Mouse (Mus musculus): Measurements from ENCODE around the gene Tcaf3. TPM values are rescaled to one million over a fixed set of nuclear protein-coding genes. Genes with fewer than 3 reads are reported as not detected.
A peak's percentile ranks its signal among the peaks of the same experiment; 100 is the strongest.

Gene Tcaf3
- total and polyA plus RNA-seq, 2 experiments from 2014 or later = not detected

- ATAC-seq (no peak), DNase-seq (no peak)
- H3K4me2 ChIP-seq (ENCODE audit: low read depth) = no peak overlapping the region
- no peak for TF ChIP-seq CTCF (IDR thresholded peaks at IDR 0.05; ENCODE audit: low read depth)
- H3K36me3 ChIP-seq (ENCODE audit: insufficient read depth) = no peaks in the 10 kb centered on the region
- no peak overlapping the region for H3K9ac ChIP-seq
- no peaks in the 10 kb centered on the region for H3K4me1 ChIP-seq (ENCODE audit: insufficient read depth)
- 89% methylated on average over 2 of the region's 2 CpGs for WGBS
- no peaks in the 10 kb centered on the region for H3K27me3 ChIP-seq (ENCODE audit: insufficient read depth, low read length)
- H3K4me3 ChIP-seq (ENCODE audit: low read depth, low read length) = no peak overlapping the region
- H3K27ac ChIP-seq (ENCODE audit: low read depth, low read length) = no peak overlapping the region
- H3K9me3 ChIP-seq (ENCODE audit: low read length) = no peaks in the 10 kb centered on the region
These were observed 31.4 kb downstream of the Tcaf3 start for GRCm38 (mm10) chr6:42566076-42566598.

- H3K9me3 ChIP-seq (ENCODE audit: low read length) = no peaks in the 10 kb centered on the region
- no peaks in the 10 kb centered on the region for H3K4me1 ChIP-seq (ENCODE audit: insufficient read depth)
- no peak for DNase-seq
- no peak overlapping the region for H3K4me2 ChIP-seq (ENCODE audit: low read depth)
- no peak for ATAC-seq
- H3K36me3 ChIP-seq (ENCODE audit: insufficient read depth) = no peaks in the 10 kb centered on the region
- TF ChIP-seq CTCF (IDR thresholded peaks at IDR 0.05; ENCODE audit: low read depth) = no peak
- WGBS = 83% methylated on average over 2 of the region's 2 CpGs
- no peak overlapping the region for H3K4me3 ChIP-seq (ENCODE audit: low read depth, low read length)
- H3K9ac ChIP-seq = no peak overlapping the region
- H3K27me3 ChIP-seq (ENCODE audit: insufficient read depth, low read length) = no peaks in the 10 kb centered on the region
- H3K27ac ChIP-seq (ENCODE audit: low read depth, low read length) = no peak overlapping the region
These were observed 35.2 kb downstream of the Tcaf3 start for GRCm38 (mm10) chr6:42562280-42562679.

- no peaks in the 10 kb centered on the region for H3K9me3 ChIP-seq (ENCODE audit: low read length)
- no peak overlapping the region for H3K4me3 ChIP-seq (ENCODE audit: low read depth, low read length)
- no peak for ATAC-seq
- no peaks in the 10 kb centered on the region for H3K27me3 ChIP-seq (ENCODE audit: insufficient read depth, low read length)
- H3K4me2 ChIP-seq (ENCODE audit: low read depth) = no peak overlapping the region
- no peak for DNase-seq
- no peak overlapping the region for H3K27ac ChIP-seq (ENCODE audit: low read depth, low read length)
- no peaks in the 10 kb centered on the region for H3K36me3 ChIP-seq (ENCODE audit: insufficient read depth)
- WGBS = 74% methylated on average over 5 of the region's 5 CpGs
- H3K9ac ChIP-seq = no peak overlapping the region
- no peaks in the 10 kb centered on the region for H3K4me1 ChIP-seq (ENCODE audit: insufficient read depth)
- no peak for TF ChIP-seq CTCF (IDR thresholded peaks at IDR 0.05; ENCODE audit: low read depth)
These were observed 36.6 kb downstream of the Tcaf3 start for GRCm38 (mm10) chr6:42560885-42561284.

- Histone ChIP-seq H3K9me3 (ENCODE audit: low read length) (no peaks in the 10 kb centered on the region), H3K27ac (ENCODE audit: low read depth, low read length) (no peak overlapping the region), H3K4me1 (ENCODE audit: insufficient read depth) (no peaks in the 10 kb centered on the region), H3K36me3 (ENCODE audit: insufficient read depth) (no peaks in the 10 kb centered on the region), H3K27me3 (ENCODE audit: insufficient read depth, low read length) (no peaks in the 10 kb centered on the region), H3K4me2 (ENCODE audit: low read depth) (no peak overlapping the region), H3K4me3 (ENCODE audit: low read depth, low read length) (no peak overlapping the region), H3K9ac (no peak overlapping the region)
- no peak for DNase-seq
- 97% methylated on average over 14 of the region's 14 CpGs for WGBS
- TF ChIP-seq CTCF (IDR thresholded peaks at IDR 0.05; ENCODE audit: low read depth) = no peak
- no peak for ATAC-seq
These were observed 38.9 kb downstream of the Tcaf3 start for GRCm38 (mm10) chr6:42558641-42559040.

- no peak for TF ChIP-seq CTCF (IDR thresholded peaks at IDR 0.05; ENCODE audit: low read depth)
- Histone ChIP-seq H3K27ac (ENCODE audit: low read depth, low read length) (no peak within 1 kb of the TSS), H3K9me3 (ENCODE audit: low read length) (no peaks in the 10 kb centered on the region), H3K9ac (no peak within 1 kb of the TSS), H3K36me3 (ENCODE audit: insufficient read depth) (no peaks in the 10 kb centered on the region), H3K4me2 (ENCODE audit: low read depth) (no peak within 1 kb of the TSS), H3K27me3 (ENCODE audit: insufficient read depth, low read length) (no peaks in the 10 kb centered on the region), H3K4me1 (ENCODE audit: insufficient read depth) (no peaks in the 10 kb centered on the region), H3K4me3 (ENCODE audit: low read depth, low read length) (no peak within 1 kb of the TSS)
- DNase-seq (no peak), ATAC-seq (no peak)
- 90% methylated on average over 4 of the region's 4 CpGs for WGBS
These were observed 50.0 kb downstream of the Tcaf3 start, which contains the start of gene Olfr455 for GRCm38 (mm10) chr6:42547461-42547860. Gene Olfr455 (minus strand): TSS chr6:42547587.

GRCm38 (mm10) chr6:42546180-42546579, 51.3 kb downstream of the Tcaf3 start:
- Histone ChIP-seq H3K4me1 (ENCODE audit: insufficient read depth) (no peaks in the 10 kb centered on the region), H3K9me3 (ENCODE audit: low read length) (no peaks in the 10 kb centered on the region), H3K27me3 (ENCODE audit: insufficient read depth, low read length) (no peaks in the 10 kb centered on the region), H3K9ac (no peak overlapping the region), H3K36me3 (ENCODE audit: insufficient read depth) (no peaks in the 10 kb centered on the region), H3K27ac (ENCODE audit: low read depth, low read length) (no peak overlapping the region), H3K4me2 (ENCODE audit: low read depth) (no peak overlapping the region), H3K4me3 (ENCODE audit: low read depth, low read length) (no peak overlapping the region)
- no peak for DNase-seq
- TF ChIP-seq CTCF (IDR thresholded peaks at IDR 0.05; ENCODE audit: low read depth) = no peak
- WGBS = 90% methylated on average over 2 of the region's 2 CpGs
- no peak for ATAC-seq

- ATAC-seq (peak; percentile 45; the same call in 1 of the 2 replicates), DNase-seq (peak; percentile 11)
- no peaks in the 10 kb centered on the region for H3K4me1 ChIP-seq (ENCODE audit: insufficient read depth)
- no peak overlapping the region for H3K4me3 ChIP-seq (ENCODE audit: low read depth, low read length)
- no peak overlapping the region for H3K4me2 ChIP-seq (ENCODE audit: low read depth)
- no peak overlapping the region for H3K27ac ChIP-seq (ENCODE audit: low read depth, low read length)
- H3K9me3 ChIP-seq (ENCODE audit: low read length) = no peaks in the 10 kb centered on the region
- H3K36me3 ChIP-seq (ENCODE audit: insufficient read depth) = no peaks in the 10 kb centered on the region
- no peaks in the 10 kb centered on the region for H3K27me3 ChIP-seq (ENCODE audit: insufficient read depth, low read length)
- no peak for TF ChIP-seq CTCF (IDR thresholded peaks at IDR 0.05; ENCODE audit: low read depth)
- 49% methylated on average over 2 of the region's 2 CpGs for WGBS
- H3K9ac ChIP-seq = no peak overlapping the region
These were observed 52.0 kb downstream of the Tcaf3 start for GRCm38 (mm10) chr6:42545451-42545885.

Measured in forebrain, postnatal 0 days (tissue).